Mouse (Mus musculus): ENCODE data around the gene Atp7b.

Gene Atp7b

DNA sequence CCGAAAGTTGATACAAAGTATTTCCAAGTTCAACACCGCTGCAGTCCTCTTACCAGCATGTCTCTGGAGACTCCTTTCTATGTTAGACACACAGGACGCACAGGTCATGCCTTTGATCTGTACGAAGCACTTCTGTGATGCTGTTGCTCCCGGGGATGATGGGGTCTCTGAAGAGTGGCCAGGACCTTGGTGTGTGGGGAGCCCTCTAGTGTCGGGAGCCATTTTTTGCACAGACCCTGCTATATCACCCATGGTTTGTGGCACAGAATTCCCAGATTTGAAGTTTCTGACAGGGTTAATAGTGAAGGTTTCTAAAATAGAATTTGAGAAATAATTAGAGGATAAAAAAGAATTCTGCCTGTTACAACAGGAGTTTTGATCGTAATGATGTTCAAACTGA, 37.9 kb downstream of the Atp7b start:
- no peak for DNase-seq

- DNase-seq = no peak
These were observed 40.6 kb downstream of the Atp7b start for GRCm38 (mm10) chr8:22019498-22019897.

DNA sequence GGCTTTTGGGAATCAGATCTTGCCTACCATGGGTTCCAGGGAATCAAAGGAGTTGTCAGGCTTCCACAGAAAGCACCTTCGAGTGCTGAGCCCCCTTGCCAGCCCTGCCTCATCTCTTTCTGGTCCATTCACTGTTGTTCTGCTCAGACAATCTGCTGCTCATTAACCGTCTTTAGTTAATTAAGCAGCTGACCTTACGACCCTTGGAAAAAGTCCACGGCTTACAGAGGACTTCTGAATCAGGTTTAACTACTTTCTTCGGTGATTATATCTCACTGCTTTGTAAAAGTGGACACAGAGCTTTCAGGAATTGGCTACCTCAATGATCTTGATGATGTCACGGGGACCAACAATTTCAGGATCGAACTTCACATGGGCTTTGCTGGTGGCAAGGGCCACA, 42.4 kb downstream of the Atp7b start:
- no peak for DNase-seq

DNA sequence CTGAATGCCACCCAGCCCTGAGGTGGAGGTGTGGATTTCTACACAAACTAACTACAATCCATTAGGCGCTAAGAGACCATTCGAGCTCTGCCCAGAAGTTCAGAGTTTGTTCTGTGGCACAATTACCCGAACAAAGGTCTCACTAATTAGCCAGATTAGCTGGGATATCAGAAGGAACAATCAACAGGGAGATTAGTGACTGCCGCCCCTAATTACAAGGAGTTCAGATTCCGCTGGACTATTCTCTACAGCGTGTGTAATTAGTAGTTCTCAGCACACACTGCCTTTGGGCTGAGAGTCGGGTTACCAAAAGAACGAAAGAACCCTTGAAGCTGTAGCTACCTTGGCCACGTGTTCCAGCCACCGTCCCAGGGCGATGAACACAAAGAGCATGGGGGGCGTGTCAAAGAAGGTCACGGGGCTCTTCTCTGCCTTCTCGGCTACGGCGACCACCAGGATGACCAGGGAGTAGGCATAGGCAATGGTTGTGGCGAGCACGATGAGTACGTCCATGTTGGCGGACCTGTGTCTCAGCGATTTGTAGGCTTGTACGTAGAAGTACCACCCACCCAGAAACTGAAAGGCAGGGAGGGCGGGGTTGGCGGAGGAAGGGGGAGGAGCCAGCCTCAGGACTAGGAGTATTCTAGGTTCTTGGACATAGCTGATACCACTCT, 46.9 kb downstream of the Atp7b start:
- DNase-seq = no peak

DNA sequence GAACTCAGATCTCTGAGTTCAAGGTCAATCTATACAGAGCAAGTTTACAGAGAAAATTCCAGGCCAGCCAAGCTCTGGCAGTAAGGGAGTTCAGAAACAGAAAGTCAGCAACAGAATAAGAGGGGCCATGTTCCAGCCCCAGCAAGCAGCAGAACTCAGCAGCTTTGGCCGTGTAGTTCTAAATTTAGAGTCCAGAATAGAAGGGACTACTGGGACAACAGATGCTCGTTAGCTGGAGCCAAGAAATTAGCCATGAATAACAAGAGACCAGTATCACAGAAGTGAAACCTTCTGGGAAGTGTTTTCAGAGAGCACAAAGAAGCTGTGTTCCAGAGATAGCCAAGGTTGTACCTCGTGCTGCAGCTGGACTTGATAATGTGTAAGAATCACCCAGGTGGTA, 50.7 kb downstream of the Atp7b start:
- DNase-seq = no peak

DNA sequence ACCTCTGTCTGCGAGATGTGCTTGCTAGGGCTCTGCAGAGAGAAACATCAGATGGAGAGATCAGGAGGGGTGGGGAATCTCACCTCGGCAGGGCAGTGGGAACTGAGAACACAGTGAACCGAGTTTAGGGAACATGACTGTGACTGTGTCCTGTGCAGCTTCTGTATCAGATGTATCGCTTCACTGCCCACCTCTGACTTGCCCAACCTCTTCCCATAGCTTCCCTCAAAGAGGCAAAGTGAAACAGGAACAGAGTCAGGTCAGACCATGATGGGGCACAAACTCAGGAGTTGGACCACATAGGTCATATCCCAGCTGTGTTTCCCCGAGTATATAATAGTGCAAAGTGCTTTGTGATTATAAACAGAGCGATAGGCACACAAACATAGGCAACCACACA, 53.7 kb downstream of the Atp7b start:
- no peak for DNase-seq

GRCm38 (mm10) chr8:22004750-22005522, 55.2 kb downstream of the Atp7b start:
- no peak for DNase-seq

DNA sequence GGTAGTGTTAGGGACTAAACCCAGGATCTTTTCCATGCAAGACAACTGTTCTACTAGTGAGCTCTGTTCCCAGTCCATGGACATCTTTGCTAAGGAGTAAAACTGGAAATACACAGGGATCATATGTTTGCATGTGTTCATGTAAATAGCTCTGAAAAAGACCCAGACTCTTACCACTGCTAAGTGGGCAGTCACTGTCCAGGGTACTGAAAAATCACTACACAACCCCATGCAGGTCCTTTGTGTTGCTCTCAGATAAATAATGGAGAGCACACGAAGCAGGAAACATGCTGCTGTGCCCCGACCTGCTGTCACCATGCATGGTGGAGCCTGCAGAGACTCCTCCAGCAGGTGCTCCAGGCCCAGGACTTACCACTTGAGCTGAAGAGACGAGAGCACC, 64.9 kb downstream of the Atp7b start:
- no peak for DNase-seq

- no peak for DNase-seq
These were observed 67.9 kb downstream of the Atp7b start for GRCm38 (mm10) chr8:21992184-21992583.

- DNase-seq = no peak
These were observed 78.3 kb downstream of the Atp7b start for GRCm38 (mm10) chr8:21981664-21982337.

DNA sequence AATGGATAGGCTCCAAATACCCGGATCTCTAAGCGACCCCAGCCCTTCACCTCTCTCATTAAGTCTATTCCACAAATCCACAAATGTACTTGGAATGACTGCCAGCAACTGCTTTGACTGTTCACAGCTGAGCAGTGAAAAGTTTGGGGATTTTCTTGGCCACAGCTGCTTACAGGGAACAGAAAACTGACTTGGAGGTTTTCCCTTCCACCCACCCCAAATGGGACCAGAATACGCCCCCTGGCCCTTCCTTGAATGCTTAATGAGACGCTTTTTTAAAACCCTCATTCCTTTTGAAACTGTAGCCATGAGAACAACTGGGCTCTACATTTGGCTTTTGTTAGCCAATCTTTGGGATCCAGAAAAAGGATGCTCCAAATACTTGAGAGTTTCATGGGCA, 81.9 kb downstream of the Atp7b start:
- DNase-seq = no peak

- no peak for DNase-seq
These were observed 90.6 kb downstream of the Atp7b start, which contains the start of gene Ccdc70 for GRCm38 (mm10) chr8:21969475-21969874. Gene Ccdc70 (plus strand): TSS chr8:21969775.

- no peak for DNase-seq
These were observed 93.5 kb downstream of the Atp7b start for GRCm38 (mm10) chr8:21966646-21967045.

DNA sequence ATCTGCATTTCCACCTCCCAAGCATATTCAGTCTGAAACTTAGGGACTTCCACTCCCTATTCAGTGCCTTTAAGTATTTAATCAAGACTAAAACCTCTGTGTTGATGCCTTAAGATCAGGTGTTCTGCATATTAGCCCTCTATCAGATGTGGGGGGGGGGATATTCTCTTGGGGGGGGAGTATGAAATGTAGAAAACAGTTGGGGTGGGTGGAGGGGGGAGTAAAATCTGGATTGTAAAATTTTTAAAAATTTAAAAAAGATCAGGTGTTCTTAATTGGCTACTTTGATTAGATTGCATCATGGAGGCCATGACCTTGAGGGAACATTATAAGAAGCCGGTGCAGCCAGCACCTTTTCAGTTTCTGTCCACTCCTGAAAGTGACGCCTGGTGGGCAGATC, 101.7 kb downstream of the Atp7b start, which contains the start of gene Fam90a1a:
Gene Fam90a1a (plus strand): TSS at position 301 of the 400 bp plus-strand sequence.
- no peak for DNase-seq

DNA sequence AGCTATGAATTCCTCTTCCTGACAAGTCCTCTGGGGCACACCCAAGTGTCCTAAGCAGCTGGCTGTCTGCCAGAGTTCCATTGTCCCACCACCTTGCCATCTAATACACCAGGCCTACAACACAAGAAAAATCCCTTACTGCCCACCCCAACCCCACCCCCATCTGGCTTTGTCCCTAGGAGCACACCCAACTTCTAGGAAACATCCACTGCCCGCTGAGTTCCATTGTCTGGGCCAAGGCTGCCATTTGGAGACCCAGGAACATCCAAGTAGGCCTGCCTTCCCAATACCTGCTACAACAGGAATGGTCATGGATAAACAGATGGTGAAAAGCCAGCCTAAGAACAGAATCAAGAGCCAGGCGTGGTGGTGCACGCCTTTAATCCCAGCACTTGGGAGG, 103.8 kb downstream of the Atp7b start:
- no peak for DNase-seq

- no peak for DNase-seq
These were observed 104.8 kb downstream of the Atp7b start for GRCm38 (mm10) chr8:21955321-21955720.

GRCm38 (mm10) chr8:21947311-21948017, 112.6 kb downstream of the Atp7b start:
- no peak for DNase-seq

DNA sequence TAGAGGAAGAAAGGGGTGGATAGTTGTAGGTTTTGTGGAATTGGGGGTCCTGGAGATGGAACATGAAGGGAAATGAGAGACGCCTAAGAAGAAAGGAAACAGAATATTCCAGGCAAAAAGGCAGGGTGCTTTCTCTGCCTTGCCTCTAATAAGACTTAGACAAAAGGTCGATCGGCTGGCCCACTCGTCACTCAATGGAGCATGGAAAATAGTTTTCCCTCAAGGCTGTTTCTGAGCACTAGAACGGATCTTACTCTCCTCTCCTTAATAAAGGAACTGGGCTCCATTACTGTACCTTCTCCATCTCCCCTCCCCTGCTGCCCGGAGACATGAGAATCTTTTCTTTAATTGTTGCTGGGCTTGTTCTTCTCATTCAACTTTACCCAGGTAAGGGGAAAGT, 113.6 kb downstream of the Atp7b start, which contains the start of gene Defb13:
Gene Defb13 (plus strand): TSS at position 301 of the 400 bp plus-strand sequence.
- no peak for DNase-seq
